ENCODE assay signal across 8 mouse cellular contexts in the genomic region with DNA sequence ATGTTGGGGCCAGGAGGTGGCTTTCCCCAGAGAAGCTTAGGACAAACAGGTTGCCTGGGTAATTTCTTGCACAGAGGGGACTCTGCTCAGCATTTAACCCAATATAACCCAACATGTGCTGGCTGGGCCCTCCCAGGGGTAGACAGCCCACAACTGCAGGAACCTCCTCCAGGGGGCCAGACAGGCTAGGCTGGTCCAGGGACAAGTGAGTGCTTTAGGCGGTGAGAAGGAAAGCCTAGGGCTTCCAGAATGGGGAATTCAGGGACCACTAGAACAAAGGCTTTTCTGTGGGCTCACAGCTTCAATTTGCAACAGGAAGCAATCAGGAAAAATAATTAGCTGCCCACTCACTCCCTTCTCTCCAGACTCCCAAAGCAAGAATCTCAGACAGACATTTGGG. TPM values are rescaled to one million over a fixed set of nuclear protein-coding genes. Genes with fewer than 3 reads are reported as not detected.
DNase-seq lines count a peak whose midpoint lies in the region; ATAC-seq and TF ChIP-seq lines count a peak whose summit lies in the region.

No protein-coding gene starts in this region.

- H3K9me3 ChIP-seq in kidney, embryonic 16.5 days (ENCODE audit: low read length): no peaks in the 10 kb centered on the region
- H3K9me3 ChIP-seq in embryonic facial prominence, embryonic 14.5 days (ENCODE audit: control insufficient read depth, low read length): no peaks in the 10 kb centered on the region
- no peaks in the 10 kb centered on the region for H3K9me3 ChIP-seq in intestine, postnatal 0 days (ENCODE audit: control insufficient read depth)
- no peaks in the 10 kb centered on the region for H3K9me3 ChIP-seq in neural tube, embryonic 11.5 days (ENCODE audit: control insufficient read depth, low read length)

- no peaks in the 10 kb centered on the region for H3K36me3 ChIP-seq in kidney, embryonic 16.5 days (ENCODE audit: insufficient read depth, low read length)
- H3K36me3 ChIP-seq in embryonic facial prominence, embryonic 14.5 days (ENCODE audit: control insufficient read depth, insufficient read depth, low read length): no peaks in the 10 kb centered on the region
- H3K36me3 ChIP-seq in intestine, postnatal 0 days (ENCODE audit: control insufficient read depth, insufficient read depth): no peaks in the 10 kb centered on the region
- no peaks in the 10 kb centered on the region for H3K36me3 ChIP-seq in neural tube, embryonic 11.5 days (ENCODE audit: control insufficient read depth, insufficient read depth, low read length)

- H3K27me3 ChIP-seq in kidney, embryonic 16.5 days (ENCODE audit: insufficient read depth, low read length): no peaks in the 10 kb centered on the region
- H3K27me3 ChIP-seq in embryonic facial prominence, embryonic 14.5 days (replicated peaks; ENCODE audit: control insufficient read depth, insufficient read depth, low read length): no peaks in the 10 kb centered on the region
- H3K27me3 ChIP-seq in intestine, postnatal 0 days (replicated peaks; ENCODE audit: control insufficient read depth, insufficient read depth, low read length): no peaks in the 10 kb centered on the region
- H3K27me3 ChIP-seq in neural tube, embryonic 11.5 days (ENCODE audit: control insufficient read depth, insufficient read depth, low read length): no peaks in the 10 kb centered on the region; the same call in 1 of the 2 replicates

- DNase-seq in kidney, postnatal 14 days: no peak
- DNase-seq in embryonic facial prominence, embryonic 14.5 days (ENCODE audit: low spot score): peak; percentile 35
- no peak for DNase-seq in neural tube, embryonic 11.5 days (ENCODE audit: low spot score)
- DNase-seq in right cerebral cortex, adult 18-20 months: no peak
- DNase-seq in spleen, postnatal 36 days (ENCODE audit: low spot score in 2 of 2): no peak
- DNase-seq in cerebellum, postnatal 36 days: no peak

- TF ChIP-seq CTCF in intestine, postnatal 0 days (IDR thresholded peaks at IDR 0.05; ENCODE audit: low read depth): peak; percentile 37

- ATAC-seq in kidney, embryonic 16.5 days (ENCODE audit: low FRiP score, low TSS enrichment): no peak
- peak; percentile 8; the same call in 1 of the 2 replicates for ATAC-seq in embryonic facial prominence, embryonic 14.5 days (ENCODE audit: low read depth)
- ATAC-seq in intestine, postnatal 0 days: no peak
- ATAC-seq in neural tube, embryonic 11.5 days (ENCODE audit: insufficient read depth, low FRiP score, low TSS enrichment): no peak

- peak overlapping the region; percentile 94 for H3K4me3 ChIP-seq in kidney, embryonic 16.5 days (ENCODE audit: low read length)
- H3K4me3 ChIP-seq in embryonic facial prominence, embryonic 14.5 days (ENCODE audit: low read depth, low read length): peak overlapping the region; percentile 99
- H3K4me3 ChIP-seq in intestine, postnatal 0 days (ENCODE audit: low read depth, low read length): 0 out of 2 replicates have a peak overlapping the region, but pooled peaks have one; percentile 88
- H3K4me3 ChIP-seq in neural tube, embryonic 11.5 days (ENCODE audit: low read depth, low read length): no peak overlapping the region

- peak overlapping the region; percentile 96 for H3K9ac ChIP-seq in kidney, embryonic 16.5 days (replicated peaks; ENCODE audit: low read length)
- peak overlapping the region; percentile 97 for H3K9ac ChIP-seq in embryonic facial prominence, embryonic 14.5 days (ENCODE audit: low read depth, low read length)
- H3K9ac ChIP-seq in intestine, postnatal 0 days (ENCODE audit: low read depth, low read length): no peak overlapping the region
- H3K9ac ChIP-seq in neural tube, embryonic 11.5 days (ENCODE audit: low read length): no peak overlapping the region

- peaks cover 75% of the 10 kb centered on the region for H3K4me1 ChIP-seq in kidney, embryonic 16.5 days (ENCODE audit: insufficient read depth, low read length)
- H3K4me1 ChIP-seq in embryonic facial prominence, embryonic 14.5 days (ENCODE audit: control insufficient read depth, insufficient read depth, low read length): peaks cover 44% of the 10 kb centered on the region
- peaks cover 21% of the 10 kb centered on the region for H3K4me1 ChIP-seq in intestine, postnatal 0 days (replicated peaks; ENCODE audit: control insufficient read depth, insufficient read depth, low read length)
- H3K4me1 ChIP-seq in neural tube, embryonic 11.5 days (ENCODE audit: control insufficient read depth, insufficient read depth, low read length): peaks cover 15% of the 10 kb centered on the region

- H3K27ac ChIP-seq in kidney, embryonic 16.5 days (ENCODE audit: low read length): peak overlapping the region; percentile 87
- peak overlapping the region; percentile 88; the same call in 1 of the 2 replicates for H3K27ac ChIP-seq in embryonic facial prominence, embryonic 14.5 days (replicated peaks; ENCODE audit: low read depth, low read length)
- peak overlapping the region; percentile 50; the same call in 1 of the 2 replicates for H3K27ac ChIP-seq in intestine, postnatal 0 days (ENCODE audit: low read depth, low read length)
- no peak overlapping the region for H3K27ac ChIP-seq in neural tube, embryonic 11.5 days (ENCODE audit: low read depth, low read length)

- peak overlapping the region; percentile 66 for H3K4me2 ChIP-seq in kidney, embryonic 16.5 days (replicated peaks; ENCODE audit: low read depth, low read length)
- H3K4me2 ChIP-seq in embryonic facial prominence, embryonic 14.5 days (ENCODE audit: low read depth, low read length): peak overlapping the region; percentile 87
- H3K4me2 ChIP-seq in intestine, postnatal 0 days (replicated peaks; ENCODE audit: low read depth): peak overlapping the region; percentile 98
- H3K4me2 ChIP-seq in neural tube, embryonic 11.5 days (ENCODE audit: low read depth): peak overlapping the region; percentile 94

- WGBS in kidney, embryonic 16.5 days: 18% methylated on average over 1 of the region's 1 CpGs
- 8% methylated on average over 1 of the region's 1 CpGs for WGBS in embryonic facial prominence, embryonic 14.5 days
- 12% methylated on average over 1 of the region's 1 CpGs for WGBS in intestine, postnatal 0 days
- 14% methylated on average over 1 of the region's 1 CpGs for WGBS in neural tube, embryonic 11.5 days

RNA-seq across cellular contexts. Expression of gene Lrp5, which starts 1.9 kb away (rescaled TPM):
- polyA plus RNA-seq in kidney, embryonic 16.5 days (2015; fragmentation: Nextera tagmentation; extraction: Ambion mirVana): 7.0 TPM in 2 replicates
- 10.1 and 10.6 TPM in 2 replicates for polyA plus RNA-seq in embryonic facial prominence, embryonic 14.5 days (2014; fragmentation: Nextera tagmentation; extraction: Ambion mirVana)
- 2.8 and 3.2 TPM in 2 replicates for polyA plus RNA-seq in intestine, postnatal 0 days (2015; fragmentation: Nextera tagmentation; extraction: Ambion mirVana)
- polyA plus RNA-seq in neural tube, embryonic 11.5 days (2014; fragmentation: Nextera tagmentation; extraction: Ambion mirVana): 3.2 and 3.8 TPM in 2 replicates

RNA-seq across cellular contexts. Expression of gene 1810055G02Rik, which starts 23.7 kb away (rescaled TPM):
- polyA plus RNA-seq in kidney, embryonic 16.5 days (2015; fragmentation: Nextera tagmentation; extraction: Ambion mirVana): 46.1 and 46.4 TPM in 2 replicates
- 59.2 and 61.4 TPM in 2 replicates for polyA plus RNA-seq in embryonic facial prominence, embryonic 14.5 days (2014; fragmentation: Nextera tagmentation; extraction: Ambion mirVana)
- polyA plus RNA-seq in intestine, postnatal 0 days (2015; fragmentation: Nextera tagmentation; extraction: Ambion mirVana): 215 and 238 TPM in 2 replicates
- polyA plus RNA-seq in neural tube, embryonic 11.5 days (2014; fragmentation: Nextera tagmentation; extraction: Ambion mirVana): 44.5 and 46.7 TPM in 2 replicates

Comparison
In these comparisons a context has a peak if more than half of its experiments do, and no peak if none do; other contexts are left out.
1. H3K9ac ChIP-seq: peak in kidney, embryonic 16.5 days (single experiment) and embryonic facial prominence, embryonic 14.5 days (single experiment); none in intestine, postnatal 0 days (single experiment) and neural tube, embryonic 11.5 days (single experiment).
2. Peak in every context shown above with its lines, with median percentiles within 50 percentile points of each other: H3K4me2 ChIP-seq.